Mouse (Mus musculus) T-helper 1 cell (primary cell): ENCODE measurements at regions not wholly inside any gene's neighbourhood (a gene's known extent, or its start where the extent isn't known, plus 50 kb on each side); places are given as distances from the start of the nearest gene placed in this dataset.

Source experiments
- in situ Hi-C: fragments of 300-600 bp; cut with MboI, MseI; formaldehyde crosslinking; loops from one replicate; pipeline ENCODE4 v1.15.1; 2025; ENCODE audit warnings: high pct_unique_total_duplicates

DNA sequence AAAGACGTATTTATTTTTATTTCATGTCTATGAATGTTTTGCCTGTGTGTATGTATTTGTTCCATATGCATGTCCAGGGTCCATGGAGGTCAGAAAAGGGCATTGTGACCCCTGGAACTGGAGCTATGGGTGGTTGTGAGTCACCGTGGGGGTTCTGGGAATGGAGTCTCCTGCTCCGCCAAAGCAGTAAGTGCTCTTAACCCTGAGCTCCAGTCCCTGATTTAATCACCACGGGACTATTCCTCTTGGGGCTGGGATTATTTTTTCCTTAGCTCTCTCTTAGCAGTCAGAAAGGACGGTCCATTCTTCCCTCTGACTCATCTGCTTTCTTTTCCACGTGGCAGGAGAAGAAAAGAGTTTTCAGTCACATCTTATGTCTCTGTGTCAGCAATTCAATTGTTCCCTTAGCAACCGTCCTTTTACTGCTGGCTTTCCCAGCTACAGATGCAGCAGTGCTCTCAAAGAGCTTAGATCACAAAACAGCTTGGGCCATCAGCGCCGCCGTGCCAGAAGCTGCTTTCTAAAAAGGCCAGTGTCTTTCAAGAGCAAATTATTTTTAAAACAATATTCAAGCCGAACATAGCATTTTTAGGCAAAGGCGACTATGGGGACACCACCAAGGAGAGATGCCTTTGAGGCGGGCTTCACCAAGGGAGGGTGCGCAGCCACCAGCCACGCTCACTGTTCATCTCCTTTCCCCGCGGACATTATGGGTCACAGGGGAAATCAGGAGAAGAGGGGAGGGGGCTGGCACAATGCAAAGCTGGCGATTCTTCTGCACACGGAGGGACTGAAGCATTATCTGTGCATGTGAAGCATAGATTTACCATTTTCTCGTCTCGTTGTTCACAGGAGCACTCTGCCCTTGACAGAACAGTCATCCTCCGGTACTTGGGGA lies 110.8 kb downstream of the Map3k7 start:
- in situ Hi-C loops: loop anchor here (5.0 kb wide), 1 partner anchor 38 kb away; no protein-coding TSS in a partner anchor

DNA sequence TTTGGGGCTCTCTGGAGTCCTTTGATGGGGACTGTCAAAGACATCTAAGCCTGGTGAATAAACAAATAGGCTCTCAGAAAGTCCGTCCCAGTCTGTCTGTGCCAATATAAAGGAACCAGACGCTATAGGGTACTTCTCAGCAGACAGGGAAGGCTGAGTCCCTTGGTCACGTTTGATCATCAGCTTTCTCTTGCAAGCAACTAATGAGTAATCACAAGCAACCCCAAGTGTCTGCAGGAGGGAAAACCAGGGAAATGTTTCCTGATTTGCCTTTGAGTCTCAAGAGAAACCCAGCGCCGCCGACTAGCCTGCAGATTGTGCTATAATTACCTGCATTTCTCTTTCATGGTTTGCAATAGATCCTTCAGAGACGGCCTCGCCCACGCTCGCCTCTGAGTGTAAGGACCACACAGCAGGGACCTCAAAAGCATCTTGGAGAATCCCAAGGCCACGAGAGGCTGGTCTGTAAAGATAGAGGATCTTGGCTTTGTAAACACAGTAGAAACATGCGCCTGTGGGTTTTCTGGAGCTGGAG lies 112.6 kb downstream of the Map3k7 start:
- in situ Hi-C loops: loop anchor here (5.0 kb wide), 1 partner anchor 36 kb away; no protein-coding TSS in a partner anchor

DNA sequence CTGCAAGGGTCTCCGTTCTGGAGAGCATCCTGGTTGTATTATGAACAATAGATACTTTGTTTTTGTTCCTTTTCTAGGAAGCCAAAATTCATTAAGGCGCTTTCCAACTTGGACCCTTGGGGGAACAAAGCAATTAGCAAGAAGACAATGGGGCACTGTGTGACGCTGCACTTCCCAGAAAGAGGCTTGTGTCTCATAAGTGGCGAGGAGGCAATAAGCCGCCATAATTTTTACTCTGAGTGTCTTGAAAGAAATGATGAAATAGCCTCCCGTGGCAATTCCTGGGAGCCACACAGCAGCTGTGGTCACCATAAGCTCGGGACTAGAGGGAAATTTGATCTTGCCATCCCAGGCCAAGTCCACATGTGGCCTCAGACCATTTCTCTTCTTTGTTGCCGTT lies 119.6 kb downstream of the Map3k7 start:
- in situ Hi-C loops: no loop called here

DNA sequence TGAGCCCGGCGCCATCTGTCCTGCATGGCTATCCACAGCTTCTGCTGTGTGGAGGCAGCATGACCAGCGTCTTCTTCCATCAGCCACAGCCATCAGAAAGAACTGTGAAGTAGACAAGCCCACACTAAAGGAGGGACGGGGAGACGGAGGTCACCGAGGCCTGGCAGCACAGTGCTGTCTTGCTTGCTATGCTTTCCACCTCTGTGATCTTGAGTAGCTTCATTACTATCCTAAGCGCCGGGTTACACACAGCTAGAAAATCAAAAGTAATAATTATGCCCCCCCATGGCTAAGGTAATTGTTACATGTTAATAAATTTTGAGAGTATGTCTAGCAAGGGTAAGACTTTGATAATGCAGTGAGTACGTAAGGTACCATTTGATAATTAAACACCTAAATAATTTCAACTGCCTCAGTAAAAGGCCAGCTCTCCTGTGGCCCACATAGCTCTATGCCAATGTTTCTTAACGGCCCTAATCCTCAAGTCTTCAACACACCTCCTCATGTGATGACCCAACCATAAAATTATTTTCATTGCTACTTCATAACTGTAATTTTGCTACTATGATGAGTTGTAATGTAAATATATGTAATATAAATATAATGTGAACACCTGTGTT lies 120.5 kb downstream of the Map3k7 start:
- in situ Hi-C loops: no loop called here

DNA sequence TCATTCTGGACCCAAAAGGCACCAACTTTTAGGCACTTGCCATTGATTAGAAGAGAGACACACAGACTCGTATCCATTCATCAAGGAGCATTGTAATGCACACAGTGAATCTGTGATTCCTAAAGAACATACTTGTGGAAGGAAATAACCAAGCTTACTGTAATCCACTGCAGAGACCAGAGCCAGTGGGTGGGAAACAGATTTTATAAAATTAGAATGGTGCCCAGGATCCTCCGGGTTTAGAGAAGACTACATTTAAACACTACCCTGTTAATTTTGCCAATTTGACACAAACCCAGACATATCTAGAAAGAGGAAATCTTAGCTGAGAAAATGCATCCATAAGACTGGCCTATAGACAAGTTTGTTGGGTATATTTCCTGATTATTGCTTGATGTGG lies 121.1 kb downstream of the Map3k7 start:
- in situ Hi-C loops: no loop called here

DNA sequence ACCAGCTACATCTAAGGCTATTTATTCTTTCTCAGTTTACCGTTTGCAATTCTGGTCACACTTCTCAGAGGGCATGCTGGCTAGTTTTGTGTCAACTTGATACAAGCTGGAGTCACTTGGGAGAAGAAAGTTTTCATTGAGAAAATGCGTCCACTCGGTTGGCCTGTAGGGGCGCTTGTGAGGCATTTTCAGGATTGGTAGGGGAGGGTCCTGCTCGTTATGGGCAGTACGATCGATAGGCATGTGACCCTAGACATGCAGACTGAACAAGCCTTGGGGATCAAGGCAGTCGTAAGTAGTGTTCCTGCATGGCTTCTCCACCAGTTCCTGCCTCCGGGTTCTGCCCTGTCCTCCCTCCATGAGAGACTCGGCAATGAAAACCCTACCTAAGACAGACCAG lies 127.2 kb downstream of the Map3k7 start:
- in situ Hi-C loops: no loop called here

DNA sequence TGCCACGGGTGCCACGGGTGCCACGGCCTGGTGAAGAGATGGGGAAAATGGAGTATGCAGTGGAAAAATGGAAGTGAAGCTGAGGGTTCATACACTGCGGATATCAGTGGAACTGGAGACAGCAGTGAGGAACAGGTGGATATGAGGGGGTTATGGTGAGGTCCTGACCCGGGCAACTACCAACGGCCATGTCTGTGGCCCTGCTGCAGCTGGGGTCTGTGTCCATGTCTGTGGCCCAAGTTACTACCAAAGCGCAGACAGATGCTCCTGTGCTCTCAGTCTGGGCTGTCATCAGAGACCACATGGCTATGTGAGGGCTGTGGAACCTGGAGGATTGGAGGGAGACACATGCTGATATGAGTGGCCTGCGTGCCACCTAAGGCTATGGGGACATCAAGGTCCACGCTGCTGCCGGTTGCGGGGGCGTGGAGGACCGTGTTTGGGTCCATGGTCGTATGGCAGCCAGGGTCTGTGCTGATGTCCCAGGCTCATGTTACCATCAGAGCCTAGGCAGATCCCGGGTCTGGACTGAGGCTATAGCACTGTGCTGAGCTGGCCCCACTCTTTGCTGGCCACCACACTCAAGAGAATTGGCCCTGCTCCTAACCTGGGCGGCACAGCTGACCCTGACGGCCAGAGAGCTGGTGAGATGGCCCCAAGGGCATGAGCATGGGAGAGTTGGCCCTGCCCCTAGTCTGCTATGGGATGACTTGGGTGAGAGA lies 128.6 kb downstream of the Map3k7 start:
- in situ Hi-C loops: no loop called here

DNA sequence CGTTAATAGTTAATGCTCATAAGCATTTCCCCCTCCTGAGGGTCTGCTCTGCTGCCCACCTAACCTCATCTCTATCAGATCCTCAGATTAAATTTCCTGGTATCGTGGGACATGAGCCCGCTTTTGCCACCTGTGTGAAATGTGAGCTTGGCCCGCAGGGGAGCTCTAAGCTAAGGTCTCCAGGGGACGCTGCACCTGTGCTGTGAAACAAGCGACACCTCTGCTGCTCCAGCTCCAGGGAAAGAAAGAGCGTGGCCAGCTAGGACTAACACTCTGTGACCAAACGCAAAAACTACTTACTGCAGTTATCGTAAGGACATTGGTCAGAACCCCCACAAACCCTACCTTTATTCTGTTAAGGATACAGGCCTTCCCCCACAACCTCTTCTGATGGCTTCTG lies 134.3 kb downstream of the Map3k7 start:
- in situ Hi-C loops: no loop called here

DNA sequence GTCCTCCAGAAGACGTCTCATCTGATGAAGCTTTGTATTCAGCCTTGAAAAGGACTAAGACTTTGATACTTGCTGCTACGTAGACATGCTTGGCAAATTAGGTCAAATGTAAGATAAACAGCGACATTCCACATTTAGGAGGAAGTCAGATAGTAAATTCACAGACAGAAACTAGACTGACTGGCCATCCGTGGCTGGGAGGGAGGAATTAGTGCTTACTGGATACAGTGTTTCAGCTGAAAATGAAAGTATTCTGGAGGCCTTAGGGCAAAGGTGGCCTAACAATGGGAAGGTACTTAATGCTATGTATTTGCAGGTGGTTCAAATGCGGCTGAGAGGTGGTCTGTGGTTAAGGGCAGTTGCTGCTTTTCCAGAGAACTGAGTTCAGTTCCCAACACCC lies 137.1 kb downstream of the Map3k7 start:
- in situ Hi-C loops: no loop called here

DNA sequence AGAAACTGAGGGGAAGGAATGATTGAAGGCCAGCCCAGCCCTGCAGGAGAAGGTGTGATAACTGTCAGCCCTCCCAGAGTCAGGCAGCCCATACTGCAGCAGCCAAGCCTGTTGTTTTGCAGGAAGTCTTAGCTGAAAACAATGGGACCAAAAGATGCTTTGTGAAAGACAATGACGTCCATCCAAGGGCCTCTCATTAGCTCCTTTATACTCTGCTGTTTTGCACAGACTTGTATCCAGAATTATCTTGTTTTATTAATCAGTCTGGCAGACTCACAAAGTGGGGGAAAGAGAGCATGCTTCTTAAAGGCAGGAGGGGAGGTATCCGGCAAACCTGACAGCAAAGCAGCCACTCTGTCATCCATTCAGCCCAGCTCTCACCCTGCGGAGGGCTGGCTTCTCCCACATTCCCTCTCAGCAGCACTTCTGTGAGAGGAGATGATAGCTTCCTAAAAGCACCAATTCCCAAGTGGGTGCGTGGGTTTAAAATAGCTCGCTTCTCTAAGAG lies 131.9 kb upstream of the Bach2 start:
- in situ Hi-C loops: no loop called here

DNA sequence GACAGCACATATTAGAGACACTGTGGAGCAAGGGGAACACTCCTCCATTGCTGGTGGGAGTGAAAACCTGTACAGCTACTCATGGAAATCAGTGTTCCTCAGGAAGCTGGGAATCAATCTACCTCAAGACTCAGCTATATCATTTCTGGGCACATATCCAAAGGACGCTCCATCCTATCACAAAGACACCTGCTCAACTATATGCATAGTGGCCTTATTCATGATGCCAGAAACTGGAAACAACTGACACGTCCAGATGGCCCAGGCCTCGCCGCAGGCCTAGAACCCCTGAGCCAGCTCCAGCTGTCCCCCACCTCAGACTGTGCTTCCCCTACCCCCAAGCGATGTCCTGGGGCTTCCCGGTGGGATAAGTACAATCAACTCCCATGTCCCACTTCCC lies 116.3 kb upstream of the Bach2 start:
- in situ Hi-C loops: no loop called here

DNA sequence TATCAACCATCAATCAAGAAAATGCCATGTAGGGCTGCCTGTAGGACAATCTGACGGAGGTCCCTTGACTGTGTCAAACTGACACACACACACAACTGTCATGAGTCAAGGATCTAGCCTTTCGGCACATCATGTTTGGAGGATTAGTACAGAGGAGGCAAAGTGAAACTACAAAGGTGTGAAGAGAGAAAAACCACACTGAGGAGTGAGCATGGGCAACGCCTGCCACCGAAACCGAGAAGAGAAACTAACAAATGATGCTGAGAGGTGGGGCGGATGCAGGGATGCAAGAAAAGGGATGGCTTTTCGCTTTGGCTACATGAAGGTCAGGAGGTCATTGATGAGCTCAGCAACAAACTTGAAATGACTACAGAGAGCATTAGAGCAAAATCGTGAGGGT lies 111.8 kb upstream of the Bach2 start:
- in situ Hi-C loops: loop anchor here (25.0 kb wide), 1 partner anchor 1460 kb away; no protein-coding TSS in a partner anchor

DNA sequence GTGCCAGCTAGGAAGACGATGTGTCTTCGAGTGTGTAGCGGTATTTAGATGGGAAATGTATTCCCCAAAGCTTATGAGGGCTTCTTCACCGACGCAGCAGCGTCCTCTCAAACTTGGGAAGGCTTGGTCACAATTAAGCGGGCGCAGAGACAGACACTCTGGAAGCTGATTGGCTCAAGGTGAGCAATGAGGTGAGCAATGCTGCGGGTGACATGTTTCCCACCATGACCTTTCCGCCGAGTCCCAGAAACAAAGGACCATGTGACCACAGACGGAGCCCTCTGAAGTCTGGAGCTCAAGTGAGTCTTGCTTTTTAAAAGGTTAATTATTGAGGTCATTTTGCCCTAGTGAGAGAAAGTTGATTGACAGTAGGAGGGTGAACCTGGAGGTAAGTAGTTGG lies 108.0 kb upstream of the Bach2 start:
- in situ Hi-C loops: loop anchor here (25.0 kb wide), 1 partner anchor 1457 kb away; no protein-coding TSS in a partner anchor

DNA sequence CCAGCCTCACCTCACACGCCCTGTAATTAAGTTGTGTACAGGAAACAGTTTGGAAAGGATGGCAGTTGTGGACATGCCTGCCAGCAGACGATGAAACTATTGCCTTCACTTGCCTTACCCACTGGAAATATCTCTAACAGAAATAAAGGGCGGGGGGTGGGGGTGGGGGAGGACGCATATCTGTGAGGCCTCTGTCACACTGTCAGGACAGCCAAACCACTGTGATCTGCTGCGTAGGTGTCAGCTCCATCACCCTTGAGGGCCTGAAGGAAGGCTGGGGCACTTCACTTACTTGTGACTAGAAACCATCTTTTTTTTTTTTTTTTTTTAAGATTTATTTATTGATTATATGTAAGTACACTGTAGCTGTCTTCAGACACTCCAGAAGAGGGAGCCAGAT lies 106.8 kb upstream of the Bach2 start:
- in situ Hi-C loops: loop anchor here (25.0 kb wide), 1 partner anchor 1455 kb away; no protein-coding TSS in a partner anchor

DNA sequence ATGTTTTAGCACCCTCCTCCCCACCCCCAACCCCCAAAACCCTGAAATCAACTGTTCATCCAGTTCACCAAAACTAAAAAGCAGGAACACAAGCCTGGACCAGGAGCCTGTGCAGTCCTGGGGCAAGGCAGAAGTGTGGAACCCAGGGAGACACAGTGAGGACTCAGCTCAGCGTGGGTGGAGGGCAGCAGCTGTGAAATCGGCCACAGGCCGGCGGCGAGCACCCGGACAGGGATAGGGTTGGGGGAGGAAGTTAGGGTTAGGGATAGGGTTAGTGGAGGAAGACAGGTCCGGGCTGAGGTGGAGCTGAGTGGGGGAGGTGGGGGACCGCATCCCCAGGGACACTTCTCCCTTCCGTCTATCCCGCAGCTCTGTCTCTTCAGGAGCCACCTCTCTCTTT lies 102.5 kb upstream of the Bach2 start:
- in situ Hi-C loops: loop anchor here (25.0 kb wide), 1 partner anchor 1451 kb away; no protein-coding TSS in a partner anchor

DNA sequence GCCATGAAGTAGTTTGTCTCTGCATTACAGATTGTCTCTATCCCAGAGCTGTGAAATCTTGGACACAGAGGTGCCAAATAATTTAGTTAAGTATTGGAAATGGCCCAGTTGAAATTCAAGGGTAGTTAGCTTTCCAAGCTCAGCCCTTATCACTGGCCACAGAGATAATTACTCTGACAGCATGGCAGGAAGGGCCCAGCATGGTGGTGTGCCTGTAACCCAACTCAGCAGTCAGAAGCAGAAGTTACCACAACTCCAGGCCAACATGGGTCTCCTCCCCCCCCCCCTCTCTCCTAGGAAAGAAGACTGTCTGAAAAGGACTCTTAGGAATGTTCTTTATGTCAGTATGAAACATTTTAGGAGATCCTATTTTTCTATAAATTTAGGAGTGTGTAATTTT lies 101.4 kb upstream of the Bach2 start:
- in situ Hi-C loops: loop anchor here (25.0 kb wide), 1 partner anchor 1450 kb away; no protein-coding TSS in a partner anchor

DNA sequence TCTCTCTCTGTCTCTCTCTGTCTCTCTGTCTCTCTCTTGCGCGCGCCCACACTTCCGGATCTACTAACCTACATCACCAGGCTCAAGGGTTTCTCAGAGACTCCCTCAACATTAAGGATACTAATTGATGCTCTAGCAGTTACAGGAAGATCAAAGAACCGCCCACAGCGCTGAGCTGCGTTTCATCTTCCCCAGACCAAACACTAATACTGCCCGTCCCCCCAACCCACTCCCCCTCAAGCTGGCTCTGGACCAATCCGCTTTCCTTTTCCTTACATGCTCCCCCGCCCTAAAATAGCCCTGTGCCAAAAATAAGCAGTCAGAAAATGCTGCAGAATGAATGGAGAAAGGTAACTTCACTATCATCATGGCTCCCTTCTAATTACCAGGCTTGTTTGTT lies 100.6 kb upstream of the Bach2 start:
- in situ Hi-C loops: loop anchor here (25.0 kb wide), 1 partner anchor 1449 kb away; no protein-coding TSS in a partner anchor

DNA sequence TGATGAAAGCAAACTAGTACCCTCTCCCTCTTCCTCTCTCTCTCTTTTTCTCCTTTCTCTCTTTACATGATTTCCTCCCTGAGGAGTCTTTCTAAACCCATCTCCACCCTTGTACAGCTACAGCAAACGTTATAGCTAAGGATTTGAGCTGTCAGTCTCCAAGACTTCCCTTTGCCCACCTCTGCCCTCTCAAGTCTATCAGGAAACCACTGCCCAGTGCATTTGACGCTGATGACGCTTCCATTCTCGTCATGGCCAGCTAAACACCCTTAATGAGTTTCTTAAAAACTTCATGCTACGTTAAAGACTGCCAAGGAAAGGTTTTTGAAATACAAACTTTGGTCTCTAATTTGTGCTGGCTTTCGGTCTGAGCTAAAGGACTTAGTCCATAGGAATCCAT lies 99.0 kb upstream of the Bach2 start:
- in situ Hi-C loops: loop anchor here (25.0 kb wide), 1 partner anchor 1448 kb away; no protein-coding TSS in a partner anchor

DNA sequence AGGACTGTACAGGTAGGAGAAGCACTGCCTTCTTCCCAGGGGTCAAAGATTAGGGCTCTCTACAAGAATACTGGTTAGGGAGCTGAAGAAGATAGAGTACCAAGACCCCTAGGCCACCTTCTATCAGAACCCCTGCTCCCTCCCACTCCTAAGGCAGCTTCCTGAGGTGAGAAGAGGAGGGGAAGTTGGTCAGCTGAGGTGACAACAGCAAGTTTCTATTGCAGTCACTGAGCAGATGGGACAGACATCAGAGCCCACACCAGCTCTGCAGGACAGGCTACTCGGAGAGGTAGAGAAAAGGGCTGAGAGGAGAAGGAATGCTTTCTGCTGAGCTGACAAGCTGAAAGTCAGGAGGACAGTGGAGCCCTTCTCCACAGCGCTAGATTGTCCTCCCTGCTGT lies 98.5 kb upstream of the Bach2 start:
- in situ Hi-C loops: loop anchor here (25.0 kb wide), 1 partner anchor 1447 kb away; no protein-coding TSS in a partner anchor

DNA sequence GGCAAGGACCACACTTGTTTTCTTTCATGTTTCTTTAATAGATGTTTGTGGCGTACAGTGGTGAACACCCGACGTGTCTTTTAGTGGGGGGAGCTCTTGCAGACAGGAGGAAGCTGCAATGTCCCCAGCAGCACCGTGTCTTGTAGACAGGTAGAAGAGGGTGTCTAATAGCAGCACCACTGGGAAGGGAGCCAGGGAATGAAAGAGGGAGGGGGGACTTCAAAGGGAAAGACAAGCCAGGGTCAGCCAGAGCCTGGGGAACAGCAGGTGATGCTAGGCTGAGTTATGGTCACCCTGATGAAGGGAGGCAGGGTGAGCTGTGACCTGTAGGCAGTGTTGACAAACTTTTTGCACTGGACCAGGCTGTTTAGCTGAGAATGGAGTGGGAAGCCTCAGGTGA lies 96.4 kb upstream of the Bach2 start:
- in situ Hi-C loops: loop anchor here (25.0 kb wide), 1 partner anchor 1445 kb away; no protein-coding TSS in a partner anchor

DNA sequence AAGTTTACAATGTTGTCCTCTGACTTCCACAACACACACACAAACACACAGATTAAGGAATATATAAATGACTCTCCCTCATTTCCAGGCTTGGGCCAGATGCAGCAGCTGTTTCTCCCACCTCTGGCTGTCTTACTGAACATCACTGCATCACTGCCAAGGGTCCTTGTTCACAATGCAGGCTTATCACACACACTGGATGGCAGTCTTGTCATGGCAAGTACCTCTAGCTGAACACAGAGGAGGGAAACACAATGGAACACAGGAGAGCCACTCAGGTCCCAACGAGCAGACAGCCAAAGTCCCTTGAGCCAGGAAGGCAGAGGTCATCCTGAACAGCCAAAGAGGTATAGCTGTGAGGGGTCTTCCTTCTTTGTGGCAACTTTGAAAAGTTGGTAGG lies 91.5 kb upstream of the Bach2 start:
- in situ Hi-C loops: loop anchor here (25.0 kb wide), 1 partner anchor 1440 kb away; no protein-coding TSS in a partner anchor
